Mouse (Mus musculus) intestine, embryonic 14.5 days (tissue): ENCODE measurements around the gene 1700029J07Rik. TPM values are rescaled to one million over a fixed set of nuclear protein-coding genes. Genes with fewer than 3 reads are reported as not detected.

Experiments
- ATAC-seq: fragments of 200-750 bp; cut with Nextera tagmentation; replicated peaks from 2 replicates; pipeline ENCODE4 v1.8.0; 2017; ENCODE audit warnings: low read depth, moderate number of reproducible peaks, moderate TSS enrichment, moderate library complexity; ENCODE audit not compliant: low FRiP score, low TSS enrichment
- DNase-seq: peaks from one replicate; pipeline ENCODE4 v3.0.0-alpha.2; 2018; ENCODE audit warnings: low spot score
- H3K27ac ChIP-seq: fragments of 300-500 bp; sonication (generic); 2 replicates; pipeline ENCODE4 v1.5.1; 2014; ENCODE audit warnings: low read depth, mild to moderate bottlenecking, control low read depth
- H3K27me3 ChIP-seq: fragments of 300-500 bp; sonication (generic); replicated peaks from 2 replicates; pipeline ENCODE4 v1.6.1; 2014; ENCODE audit warnings: low read length, control low read depth; ENCODE audit not compliant: control insufficient read depth, insufficient read depth
- H3K36me3 ChIP-seq: fragments of 300-500 bp; sonication (generic); 2 replicates; pipeline ENCODE4 v1.6.1; 2014; ENCODE audit warnings: low read length, control low read depth; ENCODE audit not compliant: control insufficient read depth, insufficient read depth
- H3K4me1 ChIP-seq: fragments of 300-500 bp; sonication (generic); replicated peaks from 2 replicates; pipeline ENCODE4 v1.6.1; 2014; ENCODE audit warnings: low read length, control low read depth, mixed read lengths; ENCODE audit not compliant: control insufficient read depth, insufficient read depth
- H3K4me2 ChIP-seq: fragments of 300-500 bp; sonication (generic); 2 replicates; pipeline ENCODE4 v1.6.1; 2014; ENCODE audit warnings: low read length
- H3K4me3 ChIP-seq: fragments of 300-500 bp; sonication (generic); 2 replicates; pipeline ENCODE4 v1.5.1; 2014; ENCODE audit warnings: low read depth, low read length, control low read depth, mixed read lengths
- H3K9ac ChIP-seq: fragments of 300-500 bp; sonication (generic); 2 replicates; pipeline ENCODE4 v1.6.1; 2014; ENCODE audit warnings: mild to moderate bottlenecking, low read length
- H3K9me3 ChIP-seq: fragments of 300-500 bp; sonication (generic); 2 replicates; pipeline ENCODE4 v1.6.1; 2016; ENCODE audit warnings: low read length, control low read depth; ENCODE audit not compliant: control insufficient read depth
- WGBS: fragments of 180-500 bp; shearing (Covaris S2); extraction: QIAGEN DNeasy Blood & Tissue Kit; methylation state at CpG from one replicate; pipeline ENCODE4 v1.1.7; 2014; 5-methylcytosine and 5-hydroxymethylcytosine counted together
- polyA plus RNA-seq: library from polyadenylated mRNA; unstranded; fragments of >200 nt; fragmentation: Nextera tagmentation; extraction: Ambion mirVana; gene quantifications from 2 replicates; pipeline ENCODE4 v1.2.1, GENCODE M21; 2014

Gene 1700029J07Rik
- polyA plus RNA-seq, 1 experiment from 2014 or later = 2.3 TPM

- H3K27ac ChIP-seq = no peak overlapping the region
- H3K9me3 ChIP-seq = peaks cover 4% of the 10 kb centered on the region
- no peak for ATAC-seq
- H3K27me3 ChIP-seq = no peaks in the 10 kb centered on the region
- WGBS = 93% methylated on average over 7 of the region's 7 CpGs
- no peak overlapping the region for H3K4me3 ChIP-seq
- H3K36me3 ChIP-seq = no peaks in the 10 kb centered on the region
- H3K9ac ChIP-seq = no peak overlapping the region
- no peak overlapping the region for H3K4me2 ChIP-seq
- DNase-seq = no peak
- peaks cover 6% of the 10 kb centered on the region; the same call in 1 of the 2 replicates for H3K4me1 ChIP-seq
Observed at GRCm38 (mm10) chr8:45920392-45920791, 54.7 kb downstream of the 1700029J07Rik start.

- Histone ChIP-seq H3K4me2 (no peak overlapping the region), H3K27me3 (no peaks in the 10 kb centered on the region), H3K4me1 (peaks cover 6% of the 10 kb centered on the region; the same call in 1 of the 2 replicates), H3K4me3 (no peak overlapping the region), H3K9me3 (peaks cover 4% of the 10 kb centered on the region), H3K9ac (no peak overlapping the region), H3K27ac (no peak overlapping the region), H3K36me3 (no peaks in the 10 kb centered on the region)
- WGBS = 86% methylated on average over 15 of the region's 15 CpGs
- ATAC-seq = no peak
- no peak for DNase-seq
Observed at GRCm38 (mm10) chr8:45918891-45919290, 56.2 kb downstream of the 1700029J07Rik start.

- WGBS = 69% methylated on average over 20 of the region's 20 CpGs
- Histone ChIP-seq H3K9me3 (peaks cover under 1% of the 10 kb centered on the region; the same call in 1 of the 2 replicates), H3K4me2 (no peak overlapping the region), H3K4me1 (peaks cover 6% of the 10 kb centered on the region; the same call in 1 of the 2 replicates), H3K9ac (no peak overlapping the region), H3K36me3 (no peaks in the 10 kb centered on the region), H3K27me3 (no peaks in the 10 kb centered on the region), H3K4me3 (no peak overlapping the region), H3K27ac (no peak overlapping the region)
- ATAC-seq (no peak), DNase-seq (no peak)
Observed at GRCm38 (mm10) chr8:45917040-45917679, 57.9 kb downstream of the 1700029J07Rik start.

GRCm38 (mm10) chr8:45916496-45916895 is 58.6 kb downstream of the 1700029J07Rik start:
- H3K27ac ChIP-seq = no peak overlapping the region
- DNase-seq = no peak

GRCm38 (mm10) chr8:45913707-45914106 is 61.3 kb downstream of the 1700029J07Rik start:
- H3K27ac ChIP-seq = no peak overlapping the region
- WGBS = 88% methylated on average over 11 of the region's 11 CpGs
- H3K36me3 ChIP-seq = no peaks in the 10 kb centered on the region
- H3K9ac ChIP-seq = no peak overlapping the region
- H3K9me3 ChIP-seq = no peaks in the 10 kb centered on the region
- no peak overlapping the region for H3K4me3 ChIP-seq
- ATAC-seq (no peak), DNase-seq (no peak)
- H3K4me2 ChIP-seq = no peak overlapping the region
- no peaks in the 10 kb centered on the region for H3K27me3 ChIP-seq
- peaks cover 6% of the 10 kb centered on the region; the same call in 1 of the 2 replicates for H3K4me1 ChIP-seq

More at GRCm38 (mm10) chr8:45916496-45916895, 58.6 kb downstream of the 1700029J07Rik start:
- no peak for ATAC-seq
- Histone ChIP-seq H3K9me3 (no peaks in the 10 kb centered on the region), H3K36me3 (no peaks in the 10 kb centered on the region), H3K9ac (no peak overlapping the region), H3K4me3 (no peak overlapping the region), H3K4me2 (no peak overlapping the region), H3K4me1 (peaks cover 6% of the 10 kb centered on the region; the same call in 1 of the 2 replicates), H3K27me3 (no peaks in the 10 kb centered on the region)
- 83% methylated on average over 3 of the region's 3 CpGs for WGBS

GRCm38 (mm10) chr8:45906251-45906619 is 68.8 kb downstream of the 1700029J07Rik start:
- no peak for ATAC-seq
- H3K4me1 ChIP-seq = no peaks in the 10 kb centered on the region
- DNase-seq = no peak
- H3K27ac ChIP-seq = no peak overlapping the region
- H3K4me3 ChIP-seq = no peak overlapping the region
- H3K9ac ChIP-seq = no peak overlapping the region
- 89% methylated on average over 4 of the region's 4 CpGs for WGBS
- H3K4me2 ChIP-seq = no peak overlapping the region
- H3K27me3 ChIP-seq = no peaks in the 10 kb centered on the region
- no peaks in the 10 kb centered on the region for H3K36me3 ChIP-seq
- H3K9me3 ChIP-seq = no peaks in the 10 kb centered on the region

GRCm38 (mm10) chr8:45905591-45906250 is 69.3 kb downstream of the 1700029J07Rik start:
- Histone ChIP-seq H3K9ac (no peak overlapping the region), H3K27me3 (no peaks in the 10 kb centered on the region), H3K4me3 (no peak overlapping the region), H3K4me1 (no peaks in the 10 kb centered on the region), H3K27ac (no peak overlapping the region), H3K4me2 (no peak overlapping the region), H3K36me3 (no peaks in the 10 kb centered on the region), H3K9me3 (no peaks in the 10 kb centered on the region)
- ATAC-seq (no peak), DNase-seq (no peak)
- 61% methylated on average over 7 of the region's 7 CpGs for WGBS

GRCm38 (mm10) chr8:45903659-45904058 is 71.4 kb downstream of the 1700029J07Rik start:
- WGBS = 32% methylated on average over 3 of the region's 3 CpGs

More at GRCm38 (mm10) chr8:45903659-45904058, 71.4 kb downstream of the 1700029J07Rik start:
- Histone ChIP-seq H3K9ac (no peak overlapping the region), H3K36me3 (no peaks in the 10 kb centered on the region), H3K9me3 (no peaks in the 10 kb centered on the region), H3K4me3 (no peak overlapping the region), H3K27me3 (no peaks in the 10 kb centered on the region), H3K4me1 (no peaks in the 10 kb centered on the region), H3K4me2 (no peak overlapping the region), H3K27ac (no peak overlapping the region)
- DNase-seq (no peak), ATAC-seq (no peak)
